Mouse (Mus musculus) right cerebral cortex, postnatal 4 days (tissue): ENCODE measurements around the gene Ankrd24.
A peak's percentile ranks its signal among the peaks of the same experiment; 100 is the strongest.

ENCODE experiments used
- DNase-seq: peaks from one replicate; pipeline ENCODE4 v3.0.0-alpha.2; 2022

The Ankrd24 gene

DNA sequence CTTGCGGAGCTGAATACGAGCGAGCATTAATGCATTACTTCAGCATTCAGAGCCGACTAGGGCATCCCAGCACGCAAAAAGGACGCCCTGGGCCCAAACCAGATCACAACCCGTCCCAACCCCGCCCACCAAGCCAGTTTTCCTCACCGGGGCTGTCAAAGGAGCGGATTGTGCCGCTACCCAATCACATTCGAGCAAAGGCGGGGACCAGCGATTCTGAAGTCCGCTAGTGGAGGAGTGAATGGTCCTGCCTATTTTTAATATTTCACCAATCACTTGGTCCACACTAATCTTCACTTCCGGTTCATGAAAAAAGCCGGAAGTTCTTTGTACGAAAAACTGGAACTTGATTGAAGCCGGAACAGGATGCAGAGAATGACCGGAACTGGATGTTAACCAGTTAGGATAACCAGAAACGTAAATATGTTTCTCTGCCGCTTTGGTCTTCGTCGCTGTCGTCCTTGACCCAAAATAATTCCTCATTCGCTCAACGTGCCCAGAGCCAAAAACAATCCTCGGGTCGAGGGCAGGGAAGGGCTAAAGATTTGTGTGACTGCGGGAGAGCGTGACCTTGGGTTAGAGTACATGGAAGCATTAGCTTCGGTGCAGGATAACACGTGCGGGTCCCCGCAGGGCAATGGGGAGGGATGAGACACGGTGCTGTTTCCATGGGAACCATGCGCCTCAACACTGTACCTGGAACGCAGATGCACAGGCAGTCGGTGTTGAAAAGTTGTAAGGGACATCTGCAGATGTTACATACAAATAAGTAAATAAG lies 22.2 kb upstream of the Ankrd24 start, which contains the start of gene BC025920:
Gene BC025920, plus strand, starts transcription at position 297 of the 778 bp plus-strand sequence.
- peak; percentile 84 for DNase-seq

DNA sequence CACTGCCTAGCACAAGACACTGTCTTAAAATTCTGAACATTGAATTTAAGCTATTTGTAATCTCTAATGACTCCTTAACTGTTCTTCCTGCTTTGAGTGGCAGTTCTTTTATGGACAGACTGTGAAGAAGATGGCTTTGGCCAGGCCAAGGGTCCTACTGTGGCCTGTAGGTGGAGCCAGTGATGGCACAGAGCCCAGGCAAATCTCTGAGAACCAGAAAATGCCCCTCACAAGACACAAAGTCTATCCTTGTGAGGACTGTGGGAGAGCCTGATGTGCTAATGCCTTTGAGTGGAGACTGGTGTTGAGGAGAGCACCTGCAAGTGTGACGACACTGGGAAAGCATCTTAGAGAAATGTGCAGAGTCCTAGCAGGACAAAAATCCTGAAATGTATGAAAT lies 20.0 kb upstream of the Ankrd24 start:
- DNase-seq: no peak

DNA sequence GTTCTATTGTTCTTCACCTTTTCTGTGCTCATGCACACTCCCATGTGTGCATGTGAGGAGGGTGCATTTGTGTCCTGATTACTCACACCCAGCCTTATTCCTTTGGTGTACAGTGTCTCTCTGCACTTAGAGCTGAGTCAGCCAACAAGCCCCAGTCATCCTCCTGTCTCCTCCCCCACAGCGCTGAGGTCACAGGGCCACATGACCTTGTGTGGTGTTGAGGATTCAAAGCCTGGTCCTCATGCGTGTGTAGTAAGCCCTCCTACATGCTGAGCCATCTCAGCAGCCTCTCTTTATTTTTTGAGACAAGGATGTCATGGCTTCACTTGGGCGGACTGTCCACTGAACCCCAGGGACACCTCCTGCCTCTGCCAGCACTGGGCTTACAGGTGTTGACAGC lies 15.6 kb upstream of the Ankrd24 start:
- DNase-seq: no peak

DNA sequence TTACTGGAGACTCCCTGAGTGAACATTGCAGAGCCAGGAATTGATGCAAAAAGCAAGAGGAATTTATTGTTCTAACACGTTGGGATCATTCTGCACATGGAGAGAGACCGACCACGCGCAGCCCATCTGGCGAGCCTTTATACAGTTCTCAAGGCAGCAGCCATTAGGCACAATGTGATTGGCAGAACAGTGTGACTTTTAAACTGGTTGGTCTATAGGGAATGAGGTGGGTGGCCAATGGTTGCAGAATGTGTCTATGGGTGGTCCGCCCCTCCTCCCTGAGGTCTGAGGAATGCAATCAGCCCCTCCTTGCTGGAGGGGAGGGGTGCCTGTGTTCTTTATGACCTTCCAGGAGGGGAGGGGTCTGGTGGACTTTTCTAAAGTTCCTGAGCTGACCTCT lies 12.9 kb upstream of the Ankrd24 start:
- no peak for DNase-seq

DNA sequence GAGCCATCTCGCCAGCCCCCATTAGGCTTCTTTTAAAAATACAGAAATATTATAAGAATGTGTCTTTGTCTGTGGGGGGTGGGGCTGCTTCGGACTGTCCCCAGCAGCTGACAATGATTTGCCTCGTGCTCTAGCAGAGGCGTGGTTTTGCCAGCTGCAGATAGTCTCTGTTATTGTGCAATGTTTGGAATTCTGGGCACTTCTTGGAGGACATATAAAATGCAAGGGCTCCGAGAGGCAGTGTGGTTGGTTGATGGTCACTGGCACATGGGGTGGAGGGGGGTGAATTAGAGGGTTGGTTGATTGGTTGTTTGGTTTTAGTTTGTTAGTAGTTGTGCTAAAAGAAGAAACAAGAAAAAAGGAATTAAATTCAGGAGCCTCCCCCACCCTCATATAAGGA lies 8.4 kb upstream of the Ankrd24 start:
- no peak for DNase-seq

DNA sequence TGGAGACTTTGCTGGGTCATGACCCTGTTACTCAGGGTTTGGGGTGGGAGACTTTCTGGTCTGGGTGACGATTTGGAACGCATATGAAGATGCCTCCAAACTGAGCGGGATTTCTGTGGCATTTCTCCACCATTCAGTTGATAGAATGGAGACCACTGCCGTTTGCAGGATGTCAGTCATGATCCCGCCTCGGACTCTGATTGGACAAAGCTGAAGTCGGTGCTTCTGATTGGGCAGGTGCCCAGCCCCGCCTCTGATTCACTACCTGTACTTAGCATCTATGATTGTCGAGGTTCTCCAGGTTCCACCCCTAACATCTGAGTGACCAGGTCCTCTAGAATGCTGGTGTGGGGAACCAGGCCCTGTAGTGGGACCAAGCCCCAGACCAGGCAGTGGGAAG lies 7.6 kb upstream of the Ankrd24 start:
- DNase-seq: no peak

DNA sequence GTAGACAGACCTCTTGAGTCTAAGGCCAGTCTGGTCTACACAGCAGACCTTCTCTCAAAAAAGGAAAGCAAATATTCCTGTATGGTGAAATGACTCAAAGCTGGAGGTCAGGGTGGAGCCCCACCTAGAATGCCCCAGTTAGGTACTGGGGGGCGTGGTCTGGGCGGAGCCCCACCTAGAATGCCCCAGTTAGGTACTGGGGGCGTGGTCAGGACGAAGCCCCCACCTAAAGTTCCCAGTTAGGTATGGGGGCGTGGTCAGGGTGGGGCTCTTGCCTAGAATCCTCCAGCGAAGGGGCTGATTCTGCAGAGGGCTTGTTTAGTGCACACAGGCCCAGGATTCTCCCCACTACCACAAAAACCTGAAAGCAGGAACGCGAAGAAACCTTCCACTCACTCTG lies 4.9 kb upstream of the Ankrd24 start:
- no peak for DNase-seq

DNA sequence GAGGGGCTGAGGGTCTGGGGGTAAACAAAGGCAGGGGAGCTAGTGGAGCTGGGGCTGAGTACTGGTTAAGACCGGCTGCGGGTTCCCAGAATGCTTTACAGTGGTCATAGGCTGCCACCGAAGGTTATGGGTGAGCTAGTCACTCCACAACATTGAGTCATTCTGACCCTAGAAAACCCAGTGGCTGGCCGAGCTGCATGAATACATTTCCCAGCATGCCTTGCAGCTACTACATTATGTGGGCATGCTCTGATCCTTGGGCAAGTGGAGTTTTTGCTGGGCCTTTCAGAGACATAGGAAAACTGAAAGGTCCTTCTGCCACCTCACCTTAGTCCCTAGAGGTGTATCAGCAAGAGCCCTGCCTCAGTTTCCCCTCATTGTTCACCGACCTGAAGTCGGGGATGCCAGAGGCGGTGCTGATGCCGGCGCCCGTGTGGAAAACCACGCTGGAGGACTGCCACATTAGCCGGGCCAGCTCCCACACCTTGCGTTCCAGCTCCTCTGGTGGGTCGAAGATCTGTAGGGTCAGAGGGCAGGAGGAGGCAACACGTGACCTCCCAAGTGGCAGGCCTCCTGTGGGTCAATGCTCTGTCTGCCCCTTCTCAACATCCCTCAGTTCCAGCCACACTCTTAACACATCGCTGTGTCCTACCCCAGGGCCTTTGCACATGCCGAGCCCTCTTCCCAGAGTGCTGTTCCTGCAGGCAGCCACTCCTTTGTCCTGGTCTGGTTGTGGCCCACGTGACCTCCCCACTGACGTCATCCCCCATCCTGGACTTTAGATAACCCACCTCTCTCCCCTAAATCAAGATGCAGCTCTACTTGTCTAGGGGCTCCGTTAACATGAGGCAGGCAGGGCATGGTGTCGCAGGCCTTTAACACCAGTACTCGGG lies 2.0 kb upstream of the Ankrd24 start:
- no peak for DNase-seq

DNA sequence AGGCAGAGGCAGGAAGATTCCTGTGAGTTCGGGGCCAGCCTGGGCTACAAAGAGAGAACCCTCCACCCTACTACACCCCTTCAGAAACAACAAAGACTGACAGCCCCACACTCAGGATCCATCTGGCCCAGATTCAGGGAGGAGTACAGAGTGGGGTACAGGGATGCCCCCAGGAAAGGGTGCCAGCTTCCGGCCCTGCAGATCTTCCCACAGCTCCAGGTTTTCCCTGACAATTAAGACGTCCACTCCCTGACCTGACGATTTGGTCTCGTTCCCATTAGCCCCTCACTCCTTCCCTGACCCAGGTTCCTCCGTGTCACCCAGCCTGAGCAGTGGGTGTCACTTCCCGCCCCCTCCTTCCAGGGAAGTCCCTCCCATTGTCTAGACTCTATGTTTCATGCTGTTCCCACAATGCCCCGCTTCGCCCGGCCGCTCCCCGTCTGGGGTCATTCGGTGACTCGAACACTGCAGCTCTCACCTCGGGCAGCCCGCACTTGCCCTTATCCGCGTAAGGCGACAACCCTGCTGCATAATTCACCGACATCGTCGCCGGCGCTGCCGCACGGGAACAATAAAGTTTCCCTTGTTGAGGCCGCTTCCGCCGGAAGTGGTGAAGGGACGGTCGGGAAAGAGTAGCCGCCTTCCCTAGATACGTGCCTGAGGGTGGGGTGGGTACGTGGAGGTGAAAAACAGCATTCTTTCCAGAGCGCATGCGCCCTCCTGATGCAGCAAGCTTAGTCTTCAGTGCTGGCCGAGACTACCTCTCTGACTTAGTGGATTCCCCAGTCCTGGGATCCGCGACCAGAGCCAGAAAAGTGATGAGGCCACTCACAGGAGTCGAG lies 1.1 kb upstream of the Ankrd24 start, which contains the start of gene Sirt6:
Gene Sirt6, minus strand, starts transcription at position 804 of the 842 bp plus-strand sequence.
- peak; percentile 86 for DNase-seq

DNA sequence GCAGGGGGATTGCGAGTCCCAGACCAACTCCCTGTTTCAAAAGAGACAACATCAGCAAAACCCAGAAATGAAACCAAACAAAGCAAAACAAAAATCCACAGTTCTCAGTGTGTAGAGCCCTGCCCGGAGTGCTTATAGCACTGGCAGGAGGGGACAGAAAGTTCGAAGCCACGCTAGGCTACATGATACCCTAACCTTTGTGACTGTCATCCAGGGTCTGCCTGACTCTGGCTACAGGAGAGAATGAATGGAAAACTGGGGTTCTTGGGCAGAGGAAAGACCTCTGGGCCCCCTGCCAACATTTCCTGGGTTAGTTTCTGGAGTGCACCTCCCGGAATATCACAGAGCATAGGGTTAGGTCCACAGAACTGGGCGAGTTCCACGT lies 512 bp upstream of the Ankrd24 start:
- peak; percentile 53 for DNase-seq

DNA sequence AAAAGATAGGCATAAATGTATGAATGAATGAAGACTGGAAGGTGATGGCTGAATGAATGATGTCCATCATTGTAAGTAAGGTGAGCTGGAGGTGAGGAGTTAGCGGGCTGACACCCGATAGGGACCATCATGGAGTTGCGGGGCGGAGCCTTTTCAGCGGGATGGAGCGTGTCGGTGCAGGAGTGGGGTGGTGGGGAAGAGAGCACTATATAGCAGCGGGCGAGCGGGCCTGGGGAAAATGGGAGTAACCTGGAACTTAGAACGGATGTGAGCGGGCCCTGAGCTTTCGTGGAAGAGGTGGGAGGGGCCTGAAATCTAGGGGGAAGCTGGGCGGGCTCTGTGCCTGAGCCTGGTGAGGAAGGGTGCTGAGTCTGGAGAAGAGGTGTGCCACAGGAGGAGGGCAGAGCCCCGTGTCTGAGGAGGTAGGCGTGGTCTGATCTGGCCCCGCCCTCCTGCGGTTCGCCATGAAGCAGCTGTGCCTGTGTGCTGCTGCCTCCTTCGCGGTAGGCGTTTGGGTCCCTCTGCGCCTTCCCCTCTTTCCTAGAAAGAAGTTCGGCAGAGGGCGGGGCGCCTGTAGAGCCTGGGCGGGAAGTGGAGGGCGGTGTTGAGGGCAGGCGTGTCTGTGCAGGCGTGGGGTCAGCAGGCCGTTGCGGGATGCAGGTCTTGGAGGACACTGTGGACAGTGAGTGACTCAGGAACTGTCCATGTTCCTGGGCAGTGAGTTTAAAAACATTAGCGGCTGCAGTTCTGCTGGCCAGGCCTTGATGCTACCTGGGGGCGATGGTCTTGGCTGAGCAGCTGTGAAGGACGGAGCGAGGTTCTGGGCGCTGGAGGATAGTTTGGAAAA lies 5.1 kb downstream of the Ankrd24 start:
- DNase-seq: peak; percentile 84

DNA sequence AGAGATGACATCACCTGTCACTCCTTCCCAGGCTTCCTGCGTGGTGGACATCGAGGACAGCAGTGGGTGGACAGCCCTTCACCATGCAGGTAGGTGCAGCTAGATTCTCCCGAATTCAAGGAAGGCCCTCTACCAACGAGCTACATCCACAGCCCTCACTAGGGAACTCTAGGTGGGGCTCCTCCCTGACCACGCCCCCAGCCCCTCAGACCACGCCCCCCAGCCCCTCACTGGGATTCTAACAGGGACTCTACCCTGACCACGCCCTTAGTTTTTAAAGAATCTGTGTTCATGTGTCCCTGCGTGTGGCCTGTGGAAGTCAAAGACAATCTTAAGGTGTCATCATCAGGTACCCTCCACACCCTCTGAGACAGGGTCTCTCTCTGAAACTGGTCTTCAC lies 8.0 kb downstream of the Ankrd24 start:
- DNase-seq: no peak

DNA sequence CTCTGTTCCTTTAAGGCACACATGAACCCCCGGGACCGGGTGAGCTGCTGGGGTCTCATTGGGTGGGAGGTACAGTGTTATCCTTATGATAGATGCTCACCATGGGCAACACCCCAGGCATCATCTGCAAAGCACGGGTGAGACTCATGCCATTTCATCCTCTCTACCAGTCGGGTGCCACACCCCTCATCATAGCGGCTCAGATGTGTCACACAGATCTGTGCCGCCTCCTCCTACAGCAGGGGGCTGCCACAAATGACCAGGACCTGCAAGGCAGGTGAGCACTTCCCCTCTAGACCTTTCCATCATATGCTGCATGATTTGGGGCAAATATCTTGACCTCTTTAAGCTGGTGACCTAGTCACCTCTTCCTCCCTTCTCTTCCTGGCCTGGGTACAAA lies 9.8 kb downstream of the Ankrd24 start:
- DNase-seq: no peak

DNA sequence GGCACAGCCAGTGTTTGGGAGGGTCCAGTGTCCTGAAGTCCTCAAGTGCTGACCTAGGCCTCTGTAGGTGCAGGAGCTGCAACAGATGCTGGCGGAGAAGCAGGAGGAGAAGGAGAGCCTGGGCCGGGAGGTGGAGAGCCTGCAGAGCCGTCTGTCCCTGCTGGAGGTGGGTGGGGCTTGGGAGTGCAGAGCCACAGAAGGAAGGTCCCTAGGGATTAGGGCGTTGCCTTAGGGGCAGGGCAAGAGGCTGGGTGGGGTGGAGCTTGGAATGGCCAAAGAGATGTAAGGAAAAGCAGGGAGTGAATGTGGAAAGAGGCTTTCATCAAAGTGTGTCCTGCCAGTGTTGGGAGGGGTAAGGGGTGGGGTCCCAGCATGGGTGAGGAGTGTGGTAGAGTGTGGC lies 12.5 kb downstream of the Ankrd24 start:
- DNase-seq: peak; percentile 2

DNA sequence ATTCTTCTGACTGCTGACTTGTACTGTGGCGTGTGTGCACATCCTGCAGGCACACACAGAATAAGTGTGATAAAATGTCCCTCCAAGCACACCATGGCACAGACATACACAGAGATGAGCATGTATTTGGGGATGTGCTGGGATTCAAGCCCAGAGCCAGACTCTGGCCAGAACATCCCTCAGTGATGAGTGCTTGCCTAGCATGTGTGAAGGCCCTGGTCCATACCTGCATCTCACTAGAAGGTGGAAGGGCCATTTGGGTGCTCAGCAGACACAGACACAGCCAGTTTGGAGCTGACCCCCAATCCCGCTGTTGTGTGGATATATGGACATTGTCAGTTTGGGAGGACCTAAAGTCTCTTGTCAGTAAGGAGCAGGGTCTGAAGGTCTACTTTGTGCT lies 13.2 kb downstream of the Ankrd24 start:
- no peak for DNase-seq

DNA sequence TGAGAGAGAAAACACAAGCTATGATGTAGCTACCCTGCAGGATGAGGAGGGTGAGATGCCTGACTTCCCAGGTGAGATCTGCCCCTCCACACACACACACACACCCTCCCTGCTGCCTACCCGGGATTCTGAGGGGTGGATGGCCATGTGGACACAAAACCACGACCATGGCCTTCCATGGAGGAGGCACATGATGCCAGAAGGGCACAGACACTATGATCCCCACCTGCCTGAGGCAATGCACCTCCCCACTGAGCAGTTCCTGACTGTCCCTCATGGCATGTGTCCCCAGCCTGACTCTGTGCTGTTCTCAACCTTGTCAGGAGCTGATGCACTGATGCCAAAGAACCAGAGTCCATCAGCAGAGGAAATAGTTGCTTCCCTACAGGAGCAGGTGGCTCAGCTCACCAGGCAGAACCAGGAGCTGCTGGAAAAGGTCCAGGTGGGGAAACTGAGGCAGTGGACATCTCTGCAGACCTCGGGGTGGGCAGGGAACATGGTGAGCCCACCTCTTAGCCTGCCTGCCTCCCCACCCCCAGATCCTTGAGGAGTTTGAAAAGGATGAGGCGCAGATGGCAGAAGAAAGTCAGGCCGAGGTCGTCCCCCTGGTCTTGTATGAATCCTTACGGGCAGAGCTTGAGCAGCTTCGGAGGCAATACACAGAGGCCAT lies 13.8 kb downstream of the Ankrd24 start:
- no peak for DNase-seq

DNA sequence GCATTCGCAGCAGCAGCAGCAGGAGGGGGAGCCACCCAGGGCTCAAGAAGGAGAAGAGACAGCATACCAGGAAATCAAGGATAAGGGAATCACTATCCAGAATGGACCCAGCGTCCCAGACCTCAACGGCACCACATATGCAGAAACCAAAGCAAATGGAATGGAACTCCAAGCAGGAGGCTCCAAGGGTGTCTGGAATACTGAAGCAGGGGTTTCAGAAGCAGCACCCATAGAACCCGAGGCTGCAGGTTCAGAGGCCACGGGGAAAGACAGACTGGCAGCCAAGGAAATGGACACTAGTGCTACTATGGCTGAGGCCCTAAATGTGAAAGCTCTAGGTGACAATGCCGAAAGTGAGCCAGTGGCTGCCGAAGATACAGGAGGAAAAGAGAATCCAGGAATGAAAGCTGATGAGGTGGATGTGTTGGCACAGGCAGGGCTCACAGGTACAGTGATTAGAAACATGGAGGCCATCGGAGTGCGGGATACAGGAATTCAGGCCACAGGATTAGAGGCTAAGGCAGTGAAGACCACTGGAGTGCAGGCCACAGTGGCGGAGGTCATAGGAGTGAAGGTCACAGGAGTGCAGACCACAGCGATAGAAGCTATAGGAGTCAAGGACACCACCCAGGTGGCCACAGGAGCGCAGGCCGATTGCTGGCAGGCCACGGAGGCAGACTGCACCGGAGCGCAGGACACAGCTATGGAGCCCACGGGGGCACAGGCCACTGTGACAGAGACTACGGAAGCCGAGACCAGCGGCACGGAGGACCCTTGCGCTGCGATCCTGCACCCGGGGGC lies 14.5 kb downstream of the Ankrd24 start:
- DNase-seq: peak; percentile 32

DNA sequence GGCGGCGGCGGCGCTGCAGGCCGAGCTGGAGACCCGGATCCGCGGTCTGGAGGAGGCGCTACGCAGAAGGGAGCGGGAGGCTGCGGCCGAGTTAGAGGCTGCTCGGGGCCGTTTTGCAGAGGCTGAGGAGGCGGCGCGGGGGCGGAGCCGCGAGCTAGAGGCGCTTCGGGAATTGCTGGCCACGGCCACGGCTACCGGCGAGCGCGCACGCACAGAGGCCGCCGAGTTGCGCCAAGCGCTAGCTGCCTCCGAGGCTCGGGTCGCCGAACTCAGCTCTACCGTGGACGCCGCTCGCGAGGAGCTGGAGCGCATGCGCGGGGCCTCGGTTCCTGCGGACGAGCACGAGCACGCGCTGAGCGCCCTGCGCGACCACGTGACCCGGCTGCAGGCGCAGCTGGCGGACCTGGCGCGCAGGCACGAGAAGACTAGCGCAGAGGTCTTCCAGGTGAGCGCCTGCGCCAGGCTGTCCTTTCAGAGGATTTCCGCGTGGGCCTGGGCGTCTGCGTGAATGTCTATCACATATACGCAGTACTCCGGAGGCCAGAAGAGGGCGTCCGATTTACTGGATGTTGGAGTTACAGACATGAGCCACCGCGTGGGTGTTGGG lies 15.2 kb downstream of the Ankrd24 start:
- DNase-seq: peak; percentile 94

DNA sequence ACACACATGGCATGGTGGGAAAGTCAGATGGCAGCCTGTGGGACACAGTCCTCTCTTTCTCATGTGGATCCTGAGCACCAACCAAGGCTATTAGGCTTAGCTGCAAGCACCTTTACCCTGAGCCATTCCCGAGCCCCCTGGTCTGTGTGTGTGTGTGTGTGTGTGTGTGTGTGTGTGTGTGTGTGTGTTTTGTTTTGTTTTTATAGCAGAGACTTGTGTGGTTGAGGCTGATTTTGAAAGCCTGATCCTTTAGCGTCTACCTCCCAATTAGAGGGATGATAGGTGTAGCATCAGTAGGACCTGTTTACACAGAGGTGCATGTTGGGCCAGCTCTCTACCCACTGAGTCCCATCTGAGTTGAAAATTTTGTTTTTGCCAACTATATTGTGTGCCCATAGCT lies 15.8 kb downstream of the Ankrd24 start:
- DNase-seq: no peak

DNA sequence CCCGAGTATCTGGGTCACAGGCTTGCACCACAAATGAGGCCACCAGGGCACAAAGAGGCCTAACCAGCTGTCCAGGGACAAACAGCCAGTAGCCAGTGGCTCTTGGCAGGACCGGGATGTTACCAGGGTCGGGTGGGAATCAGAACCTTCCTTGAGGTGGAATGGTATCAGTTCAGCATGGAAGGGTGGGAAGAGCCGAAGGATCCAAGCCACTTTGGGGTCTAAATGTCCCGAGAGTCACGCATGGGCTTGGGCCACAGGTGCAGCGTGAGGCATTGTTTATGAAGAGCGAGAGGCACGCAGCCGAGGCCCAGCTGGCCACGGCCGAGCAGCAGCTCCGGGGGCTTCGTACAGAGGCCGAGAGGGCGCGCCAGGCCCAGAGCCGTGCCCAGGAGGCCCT lies 16.4 kb downstream of the Ankrd24 start:
- no peak for DNase-seq
